Mouse (Mus musculus) layer of hippocampus, adult 18-20 months (tissue): ENCODE results near the gene Hist1h2bf. TPM values are rescaled to one million over a fixed set of nuclear protein-coding genes. Genes with fewer than 3 reads are reported as not detected.
"Not testable (repeated sequence)": the region's sequence is repeated elsewhere in the genome, so short reads cannot be mapped to it uniquely, and the experiment has no call there.

Experiments
- DNase-seq, 2 experiments: peaks; one replicate each; pipeline ENCODE4 v3.0.0; 2022; ENCODE audit warnings: low spot score in 2 of 2
- long read RNA-seq: library from polyadenylated mRNA; stranded (forward); transcript quantifications from one replicate; pipeline ENCODE4 v2.0.0, GENCODE M21; 2021
- total RNA-seq, 2 experiments: library from RNA; stranded (reverse); gene quantifications; 2 replicates each; pipeline ENCODE4 v1.2.3; 2021

Gene Hist1h2bf
- 10 to 100 TPM; 24.1 to 24.2 TPM for total RNA-seq
- long read RNA-seq, result 0 reads

GRCm38 (mm10) chr13:23573898-23574524 is at the start of gene Hist1h2bf, which contains the start of gene Hist1h2ad:
TSS of gene Hist1h2bf (minus strand) at chr13:23574196.
TSS of gene Hist1h2ad (plus strand) at chr13:23574381.
- DNase-seq, result peak; percentile 90 to 97

- DNase-seq, result no peak
Measured at GRCm38 (mm10) chr13:23622861-23623450, 49.0 kb upstream of the Hist1h2bf start.

- peak; percentile 77 to 86 for DNase-seq
Measured at GRCm38 (mm10) chr13:23622175-23622671, 48.2 kb upstream of the Hist1h2bf start, which contains the start of gene Hist1h1e. TSS of gene Hist1h1e (minus strand) at chr13:23622558.

- DNase-seq, result peak; percentile 47 to 81
Measured at GRCm38 (mm10) chr13:23621532-23622174, 47.7 kb upstream of the Hist1h2bf start.

GRCm38 (mm10) chr13:23620733-23621531 is 46.9 kb upstream of the Hist1h2bf start, which contains the start of gene Hist1h2be:
TSS of gene Hist1h2be (minus strand) at chr13:23621124.
- DNase-seq, result peak; percentile 57 to 88

DNA sequence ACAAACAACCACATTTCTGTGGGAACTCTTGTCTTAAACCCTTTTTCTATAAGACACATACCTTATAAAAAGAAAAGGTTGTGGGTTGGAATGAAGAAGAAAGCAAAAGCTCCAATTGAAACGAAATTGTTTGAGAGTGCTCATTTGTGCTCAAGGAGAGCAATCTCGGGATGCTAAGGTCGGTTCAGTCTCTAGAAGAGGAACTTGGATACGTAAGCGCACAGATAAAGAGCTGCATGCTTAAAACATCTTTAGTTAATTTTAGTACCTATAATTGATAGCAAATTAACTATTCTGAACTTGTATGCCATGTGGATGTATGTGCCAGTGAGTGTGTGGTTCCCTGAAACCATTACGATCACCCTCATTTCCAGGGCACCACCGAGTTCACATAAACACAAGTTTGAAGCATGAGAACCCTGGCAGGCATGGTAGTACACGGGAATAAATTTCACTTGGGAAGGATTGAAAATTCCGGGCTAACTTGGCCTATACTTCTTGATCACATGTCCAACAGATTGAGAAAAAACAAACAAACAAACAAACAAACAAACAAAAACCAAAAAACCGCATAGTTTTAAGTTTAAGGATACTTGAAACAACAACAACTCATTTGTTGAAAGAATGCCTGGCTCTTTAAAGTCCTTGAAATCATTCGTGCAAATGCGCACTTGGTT is 46.2 kb upstream of the Hist1h2bf start:
- DNase-seq, result no peak

DNA sequence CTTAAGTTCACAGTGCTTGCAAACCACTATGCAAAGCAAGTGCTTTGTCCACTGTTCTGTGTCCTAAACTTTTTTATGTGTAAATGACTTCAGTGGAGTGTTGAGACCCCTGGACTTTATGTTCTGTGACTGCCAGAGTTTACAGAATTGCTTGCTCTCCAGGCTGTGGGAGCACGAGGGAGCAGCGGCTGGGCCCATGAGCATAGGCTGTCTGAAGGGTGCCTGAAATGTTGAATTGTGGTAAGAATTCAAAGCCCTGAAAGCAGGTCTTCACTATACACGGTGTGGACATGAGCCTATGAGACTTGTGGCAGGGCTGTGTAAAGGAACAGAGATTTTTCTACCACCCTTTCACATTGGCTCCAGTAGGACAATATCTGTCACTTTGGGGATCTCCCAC is 37.6 kb upstream of the Hist1h2bf start:
- no peak for DNase-seq

DNA sequence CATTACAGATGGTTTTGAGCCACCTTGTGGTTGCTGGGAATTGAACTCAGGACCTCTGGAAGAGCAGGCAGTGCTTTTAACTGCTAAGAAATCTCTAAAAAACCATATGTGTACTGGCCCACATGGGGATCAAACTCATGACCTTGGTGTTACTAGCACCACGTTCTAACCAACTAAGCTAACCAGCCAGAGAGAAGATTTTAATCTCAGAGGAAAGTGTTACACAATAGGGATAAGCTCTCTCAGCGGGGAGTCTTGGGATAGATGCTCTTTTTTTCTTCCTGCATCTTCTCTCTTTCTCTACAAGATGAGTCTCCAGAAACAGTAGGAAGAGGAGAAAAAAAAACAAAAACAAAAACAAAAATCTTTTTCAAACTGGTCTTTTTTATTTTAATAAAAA is 36.4 kb upstream of the Hist1h2bf start:
- no peak for DNase-seq

DNA sequence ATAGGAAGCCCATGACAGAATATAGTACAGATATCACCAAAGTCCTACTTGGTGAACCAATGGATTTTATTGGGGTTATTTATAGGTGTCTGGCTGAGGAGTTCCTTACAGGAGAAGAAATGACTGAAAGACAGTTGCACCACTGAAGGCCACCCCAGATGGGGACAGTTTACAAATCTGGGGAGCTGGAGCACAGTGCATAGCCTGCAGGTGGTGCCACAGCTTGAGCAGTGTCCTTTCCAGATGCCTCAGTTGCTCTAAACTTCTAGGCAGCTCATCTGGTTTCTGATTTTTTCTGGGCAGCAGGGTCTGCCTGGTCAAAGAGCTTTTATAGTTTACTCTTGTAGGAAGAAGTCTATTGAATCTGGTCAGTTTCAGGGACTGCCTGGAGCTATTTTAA is 35.8 kb upstream of the Hist1h2bf start:
- no peak for DNase-seq

- DNase-seq, result no peak
Measured at GRCm38 (mm10) chr13:23609209-23609608, 35.2 kb upstream of the Hist1h2bf start.

DNA sequence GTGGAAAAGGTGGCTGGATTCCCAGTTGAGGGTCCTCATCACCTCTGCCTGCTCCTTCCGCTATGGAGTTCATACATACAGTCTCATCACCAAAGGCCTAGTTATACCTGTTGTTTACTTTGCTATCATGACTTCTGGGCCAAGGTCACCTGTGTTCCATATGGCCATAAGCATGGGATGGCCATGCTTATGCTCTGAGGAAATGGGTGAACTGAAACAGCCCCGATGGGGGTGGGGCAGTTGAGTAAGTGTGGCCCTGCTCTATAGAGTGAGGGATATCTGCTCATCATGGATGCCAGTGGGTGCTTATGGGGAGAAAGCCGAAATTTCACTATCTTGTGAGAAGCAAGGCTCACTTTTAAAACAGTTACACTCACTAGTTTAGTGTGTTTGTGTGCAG is 31.1 kb upstream of the Hist1h2bf start:
- no peak for DNase-seq

DNA sequence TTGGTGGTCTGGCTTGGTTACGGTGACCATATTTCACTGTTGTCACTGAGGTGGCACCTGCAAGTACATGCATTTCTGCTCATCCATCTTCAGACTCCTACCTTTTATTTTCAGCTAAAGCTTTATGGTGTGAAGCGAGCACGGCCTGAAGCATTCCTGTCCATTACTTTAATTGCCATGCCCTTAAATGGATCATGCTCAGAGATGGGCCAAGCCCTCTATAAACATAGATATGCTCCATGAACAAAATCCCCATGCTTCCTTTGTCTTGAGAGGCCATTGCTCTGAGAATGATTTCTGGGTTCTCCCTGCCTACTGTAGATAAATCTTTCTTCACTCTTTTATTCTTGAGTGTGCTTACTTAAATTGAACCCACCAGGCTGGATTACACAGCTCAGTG is 30.5 kb upstream of the Hist1h2bf start:
- DNase-seq, result no peak

DNA sequence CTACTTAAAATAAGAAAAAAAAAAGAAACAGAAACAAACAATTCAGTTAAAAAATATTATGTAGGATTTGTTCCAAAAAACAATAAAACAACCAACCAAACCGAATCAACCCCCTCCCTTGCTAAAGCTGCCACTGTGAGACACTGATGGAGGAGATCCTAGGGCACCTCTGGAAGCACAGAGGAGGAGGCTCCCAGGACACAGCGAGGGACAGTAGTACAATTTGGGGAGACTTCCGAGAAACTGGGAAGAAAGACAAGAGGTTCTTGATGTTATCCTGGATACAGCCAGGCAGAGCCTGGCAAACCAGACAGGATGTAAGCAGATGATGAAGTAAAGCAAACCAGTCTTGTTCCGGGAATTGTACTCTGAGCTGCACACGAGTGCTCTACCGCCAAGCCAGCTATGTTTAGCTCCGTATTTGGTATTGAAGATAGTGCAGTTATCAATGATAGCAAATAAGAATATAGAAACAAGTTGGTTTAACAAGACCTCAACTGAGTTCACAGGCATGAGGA is 29.2 kb upstream of the Hist1h2bf start:
- DNase-seq, result no peak

- DNase-seq, result peak; percentile 57 to 78
Measured at GRCm38 (mm10) chr13:23597957-23598356, 24.0 kb upstream of the Hist1h2bf start.

- no peak for DNase-seq
Measured at GRCm38 (mm10) chr13:23595622-23596372, 21.8 kb upstream of the Hist1h2bf start.

DNA sequence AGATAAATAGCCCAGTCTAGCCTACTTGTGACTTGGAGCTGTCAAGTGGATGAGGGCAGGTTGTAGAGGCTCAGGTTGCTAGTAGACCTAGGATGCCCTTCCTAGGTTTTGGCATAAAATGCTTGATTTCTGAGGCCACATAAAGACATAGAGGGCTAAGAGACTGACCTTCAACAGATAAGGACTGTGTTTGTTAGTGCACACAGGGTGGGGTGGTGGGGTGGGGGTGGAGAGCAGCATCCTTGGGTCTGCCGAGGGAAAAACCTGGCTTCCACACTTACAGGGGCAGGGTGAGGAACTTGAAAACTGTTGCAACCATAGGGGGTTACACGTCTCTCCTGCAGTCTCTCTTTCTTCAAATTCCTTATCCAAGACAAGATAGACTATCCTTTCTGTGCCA is 21.2 kb upstream of the Hist1h2bf start:
- no peak for DNase-seq

GRCm38 (mm10) chr13:23593051-23593770 is 19.2 kb upstream of the Hist1h2bf start:
- DNase-seq, result no peak

GRCm38 (mm10) chr13:23592614-23593013 is 18.6 kb upstream of the Hist1h2bf start:
- no peak for DNase-seq

- DNase-seq, result not testable (repeated sequence)
Measured at GRCm38 (mm10) chr13:23591886-23592285, 17.9 kb upstream of the Hist1h2bf start.
